Mouse (Mus musculus) lung, postnatal 0 days (tissue): ENCODE results near the gene Tcf12. TPM values are rescaled to one million over a fixed set of nuclear protein-coding genes. Genes with fewer than 3 reads are reported as not detected.

Experiments
- ATAC-seq: fragments of 200-750 bp; cut with Nextera tagmentation; 2 replicates; pipeline ENCODE4 v1.8.0; 2017; ENCODE audit warnings: moderate library complexity
- DNase-seq: peaks from one replicate; pipeline ENCODE4 v3.0.0-alpha.2; 2016; ENCODE audit warnings: low spot score
- H3K27ac ChIP-seq: fragments of 300-500 bp; sonication (generic); 2 replicates; pipeline ENCODE4 v1.5.1; 2014; ENCODE audit warnings: antibody characterized with exemption, mild to moderate bottlenecking, low read length, mixed read lengths
- H3K27me3 ChIP-seq: fragments of 300-500 bp; sonication (generic); replicated peaks from 2 replicates; pipeline ENCODE4 v1.6.1; 2014; ENCODE audit warnings: low read length, mixed read lengths; ENCODE audit not compliant: insufficient read depth
- H3K36me3 ChIP-seq: fragments of 300-500 bp; sonication (generic); 2 replicates; pipeline ENCODE4 v1.6.1; 2014; ENCODE audit warnings: low read length, mixed read lengths; ENCODE audit not compliant: insufficient read depth
- H3K4me1 ChIP-seq: fragments of 300-500 bp; sonication (generic); 2 replicates; pipeline ENCODE4 v1.6.1; 2014; ENCODE audit warnings: antibody characterized with exemption, low read depth, low read length, mixed read lengths; ENCODE audit not compliant: insufficient read depth
- H3K4me2 ChIP-seq: fragments of 300-500 bp; sonication (generic); replicated peaks from 2 replicates; pipeline ENCODE4 v1.6.1; 2014; ENCODE audit warnings: low read depth, mild to moderate bottlenecking, low read length, moderate library complexity, mixed read lengths
- H3K4me3 ChIP-seq: fragments of 300-500 bp; sonication (generic); 2 replicates; pipeline ENCODE4 v1.5.1; 2014; ENCODE audit warnings: low read depth, low read length
- H3K9ac ChIP-seq: fragments of 300-500 bp; sonication (generic); replicated peaks from 2 replicates; pipeline ENCODE4 v1.6.1; 2014; ENCODE audit warnings: low read depth, mild to moderate bottlenecking
- H3K9me3 ChIP-seq: fragments of 300-500 bp; sonication (generic); 2 replicates; pipeline ENCODE4 v1.6.1; 2016; ENCODE audit warnings: low read length, mixed read lengths
- CTCF ChIP-seq: IDR thresholded peaks from 2 replicates; pipeline ENCODE4 v1.5.1; 2016; ENCODE audit warnings: antibody characterized with exemption, mild to moderate bottlenecking
- EP300 ChIP-seq: IDR thresholded peaks from 2 replicates; pipeline ENCODE4 v1.6.1; 2016; ENCODE audit warnings: antibody characterized with exemption, mild to moderate bottlenecking, control low read depth
- WGBS: fragments of 180-500 bp; shearing (Covaris S2); extraction: QIAGEN DNeasy Blood & Tissue Kit; methylation state at CpG from one replicate; pipeline ENCODE4 v1.1.7; 2014; 5-methylcytosine and 5-hydroxymethylcytosine counted together
- polyA plus RNA-seq: library from polyadenylated mRNA; unstranded; fragments of >200 nt; fragmentation: Nextera tagmentation; extraction: Ambion mirVana; gene quantifications from 2 replicates; pipeline ENCODE4 v1.2.1, GENCODE M21; 2015

The Tcf12 gene
- polyA plus RNA-seq, 1 experiment from 2014 or later, result 34.1 TPM

DNA sequence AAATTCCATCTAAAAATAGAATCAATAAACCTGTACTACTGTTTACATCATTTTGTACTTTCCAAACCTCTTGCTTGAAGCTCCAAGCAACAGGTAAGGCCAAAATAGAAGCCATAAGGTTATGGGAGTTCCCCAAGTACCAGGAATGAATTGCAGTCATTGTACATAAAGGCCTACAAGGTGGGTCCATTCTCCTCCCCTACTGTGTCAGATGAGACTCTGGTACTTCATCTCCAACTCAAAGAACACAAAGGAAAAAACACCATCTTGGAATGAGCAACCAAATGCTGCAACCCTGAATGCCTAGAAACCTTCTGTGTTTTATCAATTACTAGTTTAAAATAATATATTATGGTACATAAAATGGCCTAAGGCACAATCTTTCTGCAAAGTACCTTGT, 45.5 kb downstream of the Tcf12 start:
- no peaks in the 10 kb centered on the region for H3K4me1 ChIP-seq
- H3K36me3 ChIP-seq, result no peaks in the 10 kb centered on the region
- no peak for ATAC-seq
- no peaks in the 10 kb centered on the region for H3K9me3 ChIP-seq
- H3K27ac ChIP-seq, result no peak overlapping the region
- H3K4me2 ChIP-seq, result no peak overlapping the region
- TF ChIP-seq EP300, result no peak
- TF ChIP-seq CTCF, result no peak
- DNase-seq, result no peak
- no peaks in the 10 kb centered on the region for H3K27me3 ChIP-seq
- H3K4me3 ChIP-seq, result no peak overlapping the region
- H3K9ac ChIP-seq, result no peak overlapping the region

DNA sequence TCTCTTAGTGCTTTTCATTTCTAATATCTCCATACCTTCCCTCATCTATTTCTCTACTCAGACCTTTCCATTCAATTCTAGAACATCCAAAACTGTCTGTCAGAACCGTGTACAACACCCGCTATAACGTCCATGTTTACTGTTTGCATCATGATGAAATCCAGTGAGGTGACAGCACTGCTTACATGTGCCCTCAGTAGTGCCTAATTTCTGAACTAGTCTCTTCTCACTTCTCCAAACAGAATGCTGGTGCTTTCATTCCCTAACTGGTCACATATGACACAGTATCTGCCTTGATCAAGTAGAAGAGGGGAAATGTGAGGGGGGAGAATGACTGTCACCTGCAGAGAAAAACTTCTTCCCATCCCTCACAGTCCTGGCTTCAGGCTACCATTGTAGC, 58.5 kb downstream of the Tcf12 start:
- ATAC-seq, result no peak
- H3K4me1 ChIP-seq, result no peaks in the 10 kb centered on the region
- no peaks in the 10 kb centered on the region for H3K9me3 ChIP-seq
- DNase-seq, result no peak
- H3K27ac ChIP-seq, result no peak overlapping the region
- H3K36me3 ChIP-seq, result no peaks in the 10 kb centered on the region
- H3K4me3 ChIP-seq, result no peak overlapping the region
- H3K9ac ChIP-seq, result no peak overlapping the region
- no peak for TF ChIP-seq EP300
- no peak for TF ChIP-seq CTCF
- H3K27me3 ChIP-seq, result no peaks in the 10 kb centered on the region
- WGBS, result 75% methylated on average over 3 of the region's 3 CpGs
- H3K4me2 ChIP-seq, result no peak overlapping the region

DNA sequence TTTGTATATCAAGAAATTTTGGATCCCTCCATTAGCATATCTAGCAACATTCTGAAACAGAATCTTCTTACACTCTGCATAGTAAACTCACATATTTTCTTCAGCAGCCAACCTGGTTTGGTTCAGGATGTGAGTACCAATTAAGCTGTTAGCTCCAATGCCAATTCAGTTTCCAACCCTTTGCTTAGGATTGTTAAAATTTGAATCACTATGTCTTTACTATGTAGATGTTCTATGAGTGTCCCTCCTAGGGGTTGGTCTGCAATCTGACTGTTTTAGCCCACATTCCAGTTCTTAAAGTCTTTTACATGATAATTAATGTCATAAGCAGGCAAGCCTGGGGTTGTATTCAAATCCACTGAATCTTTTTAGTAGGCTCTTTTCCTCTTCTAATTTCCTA, 71.5 kb downstream of the Tcf12 start:
- Histone ChIP-seq H3K9ac (no peak overlapping the region), H3K27ac (no peak overlapping the region)
- DNase-seq, result no peak

DNA sequence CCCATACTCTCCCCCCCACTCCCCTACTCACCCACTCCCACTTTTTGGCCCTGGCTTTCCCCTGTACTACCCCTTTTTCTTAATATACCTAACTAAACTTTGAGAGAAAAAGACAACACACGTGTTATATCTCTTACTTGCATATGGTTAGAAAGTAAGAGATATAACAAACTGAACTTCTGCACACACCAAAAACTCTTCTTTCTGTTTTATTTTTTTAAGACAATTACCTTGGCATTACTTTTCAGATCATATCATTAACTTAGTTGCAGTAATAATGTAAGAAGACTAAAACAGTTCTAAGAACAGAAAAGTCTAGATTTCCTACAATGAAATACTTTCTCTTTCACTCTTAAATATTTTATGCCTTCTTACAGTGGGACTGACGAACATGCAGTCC, 72.3 kb downstream of the Tcf12 start:
- H3K36me3 ChIP-seq, result no peaks in the 10 kb centered on the region
- WGBS, result 83% methylated on average over 2 of the region's 2 CpGs
- no peak overlapping the region for H3K9ac ChIP-seq
- TF ChIP-seq EP300 (no peak), CTCF (no peak)
- no peaks in the 10 kb centered on the region for H3K4me1 ChIP-seq
- no peak overlapping the region for H3K4me3 ChIP-seq
- H3K9me3 ChIP-seq, result no peaks in the 10 kb centered on the region
- H3K4me2 ChIP-seq, result no peak overlapping the region
- no peaks in the 10 kb centered on the region for H3K27me3 ChIP-seq
- no peak overlapping the region for H3K27ac ChIP-seq
- ATAC-seq (no peak), DNase-seq (no peak)

More for the DNA sequence above, 71.5 kb downstream of the Tcf12 start:
- ATAC-seq, result no peak
- no peaks in the 10 kb centered on the region for H3K36me3 ChIP-seq
- no peak overlapping the region for H3K4me3 ChIP-seq
- no peaks in the 10 kb centered on the region for H3K4me1 ChIP-seq
- TF ChIP-seq CTCF (no peak), EP300 (no peak)
- no peak overlapping the region for H3K4me2 ChIP-seq
- H3K27me3 ChIP-seq, result no peaks in the 10 kb centered on the region
- no peaks in the 10 kb centered on the region for H3K9me3 ChIP-seq

DNA sequence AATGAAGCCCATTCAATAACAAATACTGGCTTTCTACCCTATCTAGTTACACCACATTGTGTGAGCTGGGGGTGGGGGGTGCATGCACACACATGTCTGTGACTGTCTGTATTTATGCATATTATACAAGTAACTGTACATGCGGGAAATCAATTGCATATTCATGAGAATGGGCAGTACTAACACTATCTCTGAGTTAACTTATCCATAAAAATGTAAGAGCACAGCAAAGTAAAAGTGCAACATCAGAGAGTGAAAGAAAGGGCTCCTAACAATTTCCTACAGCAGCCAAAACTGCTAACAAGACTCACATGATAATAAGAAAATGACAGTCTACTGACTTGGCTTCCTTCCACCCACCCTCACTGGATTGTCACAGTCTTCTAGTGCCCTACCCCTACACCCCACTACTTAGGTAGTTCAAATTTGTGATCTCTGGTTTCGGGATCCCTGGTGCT, 74.6 kb downstream of the Tcf12 start:
- H3K4me1 ChIP-seq, result no peaks in the 10 kb centered on the region
- 84% methylated on average over 2 of the region's 2 CpGs for WGBS
- no peak overlapping the region for H3K27ac ChIP-seq
- H3K9me3 ChIP-seq, result no peaks in the 10 kb centered on the region
- DNase-seq (no peak), ATAC-seq (no peak)
- no peak overlapping the region for H3K4me3 ChIP-seq
- TF ChIP-seq CTCF (no peak), EP300 (no peak)
- H3K36me3 ChIP-seq, result no peaks in the 10 kb centered on the region
- no peak overlapping the region for H3K9ac ChIP-seq
- no peaks in the 10 kb centered on the region for H3K27me3 ChIP-seq
- H3K4me2 ChIP-seq, result no peak overlapping the region

DNA sequence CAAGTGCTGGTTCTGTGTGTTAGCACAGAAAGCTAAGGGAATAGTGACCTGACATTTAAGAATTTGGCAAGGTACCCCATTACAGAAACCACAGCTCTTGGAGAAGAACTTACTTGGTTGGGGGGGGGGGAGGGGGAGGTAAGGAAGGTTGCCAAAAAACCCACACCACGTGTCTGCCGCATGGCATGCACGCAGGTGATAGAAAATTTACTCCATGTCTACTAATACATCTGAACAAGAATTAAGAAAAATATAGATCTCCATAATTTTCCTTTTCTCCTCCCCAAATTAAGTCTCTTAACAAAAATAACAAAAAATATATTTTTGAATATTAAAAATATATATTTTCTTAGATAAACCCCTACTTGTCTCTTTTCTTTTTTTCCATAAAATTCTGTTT, 75.4 kb downstream of the Tcf12 start:
- Histone ChIP-seq H3K27me3 (no peaks in the 10 kb centered on the region), H3K9me3 (no peaks in the 10 kb centered on the region), H3K4me3 (no peak overlapping the region), H3K27ac (no peak overlapping the region), H3K4me2 (no peak overlapping the region), H3K36me3 (no peaks in the 10 kb centered on the region), H3K4me1 (no peaks in the 10 kb centered on the region), H3K9ac (no peak overlapping the region)
- no peak for DNase-seq
- TF ChIP-seq EP300 (no peak), CTCF (no peak)
- 80% methylated on average over 3 of the region's 3 CpGs for WGBS
- ATAC-seq, result no peak

DNA sequence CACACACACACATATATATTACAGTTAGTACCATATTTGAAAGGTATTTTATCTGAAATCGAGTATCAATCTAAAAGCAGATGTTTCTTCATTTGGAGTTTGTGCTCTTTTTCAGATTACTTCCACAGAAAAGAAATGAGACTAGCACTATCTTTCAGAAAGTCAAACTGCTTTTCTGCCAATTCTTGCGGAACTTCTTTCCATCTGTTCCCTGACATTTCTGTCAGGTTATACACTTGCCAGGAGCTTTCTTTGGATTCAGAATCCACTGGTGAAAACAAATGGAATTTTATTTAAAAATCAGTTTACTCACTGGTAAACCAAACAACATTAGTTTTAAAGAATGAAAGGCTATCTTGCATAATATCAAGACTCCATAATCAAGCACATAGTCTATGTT, 78.4 kb downstream of the Tcf12 start:
- Histone ChIP-seq H3K27ac (no peak overlapping the region), H3K27me3 (no peaks in the 10 kb centered on the region), H3K4me2 (no peak overlapping the region), H3K4me1 (no peaks in the 10 kb centered on the region), H3K36me3 (no peaks in the 10 kb centered on the region), H3K4me3 (no peak overlapping the region), H3K9ac (no peak overlapping the region), H3K9me3 (no peaks in the 10 kb centered on the region)
- ATAC-seq (no peak), DNase-seq (no peak)
- TF ChIP-seq EP300 (no peak), CTCF (no peak)
- 78% methylated on average over 2 of the region's 2 CpGs for WGBS
